ENCODE assay signal across 12 mouse cellular contexts in the genomic region with DNA sequence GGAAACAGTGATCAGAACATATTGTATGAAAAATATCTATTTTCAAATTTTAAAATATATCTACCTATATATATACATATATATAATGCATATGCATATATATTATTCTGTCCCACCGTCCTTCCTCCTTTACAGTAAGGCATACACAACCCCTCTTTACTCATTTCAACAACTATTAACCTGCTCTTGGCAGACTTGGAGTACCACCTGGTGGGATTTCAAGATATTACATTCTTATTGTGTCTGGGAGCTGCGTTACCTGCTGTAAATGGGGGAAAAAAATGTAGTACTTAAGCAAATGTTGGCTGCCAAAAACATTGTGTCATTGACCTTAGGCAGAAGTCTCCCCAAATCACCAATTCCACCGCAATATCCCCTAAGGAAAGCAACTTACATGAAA. TPM values are rescaled to one million over a fixed set of nuclear protein-coding genes. Genes with fewer than 3 reads are reported as not detected.
A peak's percentile ranks its signal among the peaks of the same experiment; 100 is the strongest.
DNase-seq lines count a peak whose midpoint lies in the region.
"Had no signal": no experiment of that assay in that cellular context is flagged by ENCODE, and none has a peak within 500 bp of the region (broad histone marks: within the 10 kb centered on the region; RNA-seq: fewer than 3 reads in every experiment).

No protein-coding gene starts in this region.

- H3K36me3 ChIP-seq in heart, embryonic 10.5 days = no peaks in the 10 kb centered on the region
- H3K36me3 ChIP-seq: neural tube, embryonic 15.5 days had no signal

- 79% methylated on average over 3 of the region's 3 CpGs for WGBS in heart, embryonic 10.5 days

- DNase-seq in heart, adult 11 months = peak; percentile 67
- no peak for DNase-seq in heart, embryonic 10.5 days (ENCODE audit: low spot score)
- peak; percentile 10 for DNase-seq in layer of hippocampus, adult 11-12 months (ENCODE audit: low spot score)
- no peak for DNase-seq in layer of hippocampus, postnatal 36 days
- DNase-seq in right cerebral cortex, adult 2 months (ENCODE audit: low spot score in 2 of 2) = peak; percentile 10 to 30
- DNase-seq in right cerebral cortex, postnatal 14 days = no peak
- peak; percentile 28 for DNase-seq in mesoderm, embryonic 11.5 days (ENCODE audit: low read depth, low spot score)
- no peak for DNase-seq in right cerebral cortex, postnatal 4 days
- DNase-seq: kidney, adult 11 months; liver had no signal

- H3K27ac ChIP-seq in heart, embryonic 10.5 days = no peak overlapping the region
- H3K27ac ChIP-seq: neural tube, embryonic 15.5 days had no signal

- H3K4me1 ChIP-seq in heart, embryonic 10.5 days = no peaks in the 10 kb centered on the region
- H3K4me1 ChIP-seq: neural tube, embryonic 15.5 days had no signal

- H3K27me3 ChIP-seq in heart, embryonic 10.5 days (ENCODE audit: insufficient read depth, poor library complexity, severe bottlenecking) = no peaks in the 10 kb centered on the region
- H3K27me3 ChIP-seq: neural tube, embryonic 15.5 days had no signal

- no peak overlapping the region for H3K4me3 ChIP-seq in heart, embryonic 10.5 days
- H3K4me3 ChIP-seq: neural tube, embryonic 15.5 days had no signal

- no peaks in the 10 kb centered on the region for H3K9me3 ChIP-seq in heart, embryonic 10.5 days
- H3K9me3 ChIP-seq: neural tube, embryonic 15.5 days had no signal

RNA-seq across cellular contexts. Expression of gene Vstm5, which starts 27.0 kb away (rescaled TPM):
- polyA plus RNA-seq in heart, embryonic 10.5 days (2016; fragmentation: Nextera tagmentation; extraction: Ambion mirVana) = 1.7 and 2.6 TPM in 2 replicates
- total RNA-seq in layer of hippocampus, postnatal 36 days (2021) = 1 to 10 TPM; 4.5 to 6.3 TPM
- total RNA-seq: granulocyte monocyte progenitor cell, adult 5-6 weeks had no signal

Comparison
In these comparisons a context has a peak if more than half of its experiments do, and no peak if none do; other contexts are left out.
1. DNase-seq: peak in heart, adult 11 months (single experiment), layer of hippocampus, adult 11-12 months (single experiment), right cerebral cortex, adult 2 months (2 of 2) and mesoderm, embryonic 11.5 days (single experiment); none in heart, embryonic 10.5 days (single experiment), layer of hippocampus, postnatal 36 days (0 of 2), right cerebral cortex, postnatal 14 days (single experiment) and right cerebral cortex, postnatal 4 days (single experiment).